Mouse (Mus musculus) heart, embryonic 13.5 days (tissue): Measurements from ENCODE around the gene Scml4. TPM values are rescaled to one million over a fixed set of nuclear protein-coding genes. Genes with fewer than 3 reads are reported as not detected.

ENCODE experiments used
- ATAC-seq: fragments of 200-750 bp; cut with Nextera tagmentation; 2 replicates; pipeline ENCODE4 v1.8.0; 2017; ENCODE audit warnings: moderate TSS enrichment; ENCODE audit not compliant: insufficient number of reproducible peaks, low FRiP score, low TSS enrichment; ENCODE audit errors: extremely low read depth
- H3K27ac ChIP-seq: fragments of 300-500 bp; sonication (generic); replicated peaks from 2 replicates; pipeline ENCODE4 v1.5.1; 2015; ENCODE audit warnings: moderate library complexity, mild to moderate bottlenecking, inconsistent platforms
- H3K27me3 ChIP-seq: fragments of 300-500 bp; sonication (generic); replicated peaks from 2 replicates; pipeline ENCODE4 v1.6.1; 2015; ENCODE audit warnings: mild to moderate bottlenecking, inconsistent platforms
- H3K36me3 ChIP-seq: fragments of 300-500 bp; sonication (generic); 2 replicates; pipeline ENCODE4 v1.6.1; 2015; ENCODE audit warnings: mild to moderate bottlenecking, inconsistent platforms
- H3K4me1 ChIP-seq: fragments of 300-500 bp; sonication (generic); 2 replicates; pipeline ENCODE4 v1.6.1; 2015; ENCODE audit warnings: inconsistent platforms
- H3K4me2 ChIP-seq: fragments of 300-500 bp; sonication (generic); 2 replicates; pipeline ENCODE4 v1.6.1; 2015; ENCODE audit warnings: inconsistent platforms, mild to moderate bottlenecking, moderate library complexity
- H3K4me3 ChIP-seq: fragments of 300-500 bp; sonication (generic); 2 replicates; pipeline ENCODE4 v1.5.1; 2015; ENCODE audit warnings: moderate library complexity, mild to moderate bottlenecking, inconsistent platforms
- H3K9ac ChIP-seq: fragments of 300-500 bp; sonication (generic); 2 replicates; pipeline ENCODE4 v1.6.1; 2015; ENCODE audit warnings: inconsistent platforms, mild to moderate bottlenecking, moderate library complexity
- H3K9me3 ChIP-seq: fragments of 300-500 bp; sonication (generic); 2 replicates; pipeline ENCODE4 v1.6.1; 2016; ENCODE audit warnings: inconsistent platforms
- WGBS: fragments of 180-500 bp; shearing (Covaris S2); methylation state at CpG from one replicate; pipeline ENCODE4 v1.1.7; 2015; ENCODE audit warnings: mixed read lengths; 5-methylcytosine and 5-hydroxymethylcytosine counted together
- polyA plus RNA-seq: library from polyadenylated mRNA; unstranded; fragments of >200 nt; fragmentation: Nextera tagmentation; extraction: Ambion mirVana; gene quantifications from 2 replicates; pipeline ENCODE4 v1.2.1, GENCODE M21; 2015

The Scml4 gene
- polyA plus RNA-seq, 1 experiment from 2014 or later, result 0.71 TPM

GRCm38 (mm10) chr10:43008116-43008515, 147.9 kb downstream of the Scml4 start:
- Histone ChIP-seq H3K27ac (peak overlapping the region; percentile 59), H3K9ac (no peak overlapping the region), H3K9me3 (no peaks in the 10 kb centered on the region), H3K4me2 (peak overlapping the region; percentile 37), H3K36me3 (peaks cover 3% of the 10 kb centered on the region; the same call in 1 of the 2 replicates), H3K4me1 (peaks cover 21% of the 10 kb centered on the region), H3K27me3 (no peaks in the 10 kb centered on the region), H3K4me3 (no peak overlapping the region)
- ATAC-seq, result no peak
- WGBS, result 31% methylated on average over 11 of the region's 11 CpGs

Other genes starting within 250 kb of the Scml4 start
- 14.7 and 15.2 TPM in 2 replicates for gene Sec63, start 98.9 kb upstream of the Scml4 start, polyA plus RNA-seq